Mouse (Mus musculus) left cerebral cortex, postnatal 4 days (tissue): ENCODE measurements around the gene Gata3. TPM values are rescaled to one million over a fixed set of nuclear protein-coding genes. Genes with fewer than 3 reads are reported as not detected.

Experiments used
- DNase-seq: peaks from one replicate; pipeline ENCODE4 v3.0.0-alpha.2; 2022
- intact Hi-C: fragments of 180-260 bp; cut with DNase I; formaldehyde crosslinking; loops from one replicate; pipeline ENCODE4 v1.15.1; 2025
- total RNA-seq, 2 experiments: library from RNA; stranded (reverse); gene quantifications; 2 replicates each; pipeline ENCODE4 v1.2.3; 2021

Gata3 gene
- total RNA-seq: 1 to 10 TPM; 1.0 to 1.5 TPM

DNA sequence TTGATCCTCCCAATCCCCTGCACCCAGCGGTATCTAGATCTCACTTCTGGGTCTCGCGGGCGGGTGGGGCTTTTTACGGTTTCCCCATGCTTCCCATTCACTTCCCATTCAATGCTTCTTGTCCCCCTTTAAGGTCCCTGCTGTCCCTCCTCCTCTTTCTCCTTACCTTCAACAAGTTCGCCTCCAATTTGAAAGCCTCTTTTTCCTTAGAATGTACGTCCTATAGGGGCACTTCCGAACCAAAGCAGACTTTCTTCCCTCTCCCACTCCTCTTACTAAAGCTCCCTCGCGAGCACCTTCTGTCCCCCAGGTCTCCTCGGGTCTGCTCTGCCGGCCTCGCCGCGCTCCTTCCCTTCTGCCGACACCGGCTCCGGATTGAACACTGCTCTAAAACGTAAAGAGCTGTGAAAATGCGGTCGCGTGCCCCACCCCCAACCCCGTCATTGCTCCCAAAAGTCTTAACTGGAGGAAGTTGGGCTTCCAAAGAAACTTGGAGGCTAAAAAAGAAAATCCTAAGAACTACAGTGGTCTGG lies at the start of gene Gata3:
Gene Gata3 (minus strand): TSS at position 384 of the 533 bp plus-strand sequence.
- DNase-seq: no peak
- intact Hi-C loops: loop anchor here (10.0 kb wide), 1 partner anchor 1135 kb away; no protein-coding TSS in a partner anchor

DNA sequence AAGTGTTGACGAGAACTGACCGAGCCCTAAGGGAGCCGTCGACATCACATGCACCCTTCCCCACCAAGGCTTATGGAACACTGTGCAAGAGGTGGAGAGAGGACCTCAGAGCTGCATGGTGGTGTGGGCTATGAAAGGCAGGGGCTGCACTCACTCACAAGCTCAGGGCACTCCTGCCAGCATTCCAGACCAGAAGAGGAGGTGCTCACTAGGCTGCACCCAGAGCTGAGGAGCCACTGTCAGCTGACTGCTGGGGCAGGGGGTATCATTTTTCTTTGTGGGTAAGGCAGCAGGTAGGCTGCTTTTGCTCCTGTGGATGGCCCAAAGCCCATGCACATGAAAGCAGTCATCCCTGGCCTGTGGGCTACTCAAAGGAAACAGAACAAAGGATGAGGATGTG lies 49.4 kb upstream of the Gata3 start:
- DNase-seq: no peak
- intact Hi-C loops: no loop called here

DNA sequence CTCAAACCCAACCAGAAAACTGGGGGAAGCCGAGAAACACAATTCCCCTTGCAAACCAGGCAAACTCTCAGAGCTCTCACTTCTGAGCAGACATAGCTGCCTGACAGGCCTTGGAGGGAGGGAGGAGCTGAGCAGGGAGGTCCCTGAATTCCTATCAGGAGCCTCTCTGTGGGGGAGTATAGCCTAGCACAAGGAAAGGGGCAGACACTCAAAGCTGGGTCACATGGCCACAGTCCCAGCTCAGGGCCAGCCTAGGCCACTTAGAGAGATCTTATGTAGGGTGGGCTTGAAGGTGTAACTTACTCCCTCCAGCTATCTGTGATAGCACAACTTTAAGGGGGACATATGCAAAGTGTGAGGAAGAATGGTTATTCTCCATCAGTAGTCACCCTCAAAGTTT lies 46.1 kb upstream of the Gata3 start:
- no peak for DNase-seq
- intact Hi-C loops: no loop called here

DNA sequence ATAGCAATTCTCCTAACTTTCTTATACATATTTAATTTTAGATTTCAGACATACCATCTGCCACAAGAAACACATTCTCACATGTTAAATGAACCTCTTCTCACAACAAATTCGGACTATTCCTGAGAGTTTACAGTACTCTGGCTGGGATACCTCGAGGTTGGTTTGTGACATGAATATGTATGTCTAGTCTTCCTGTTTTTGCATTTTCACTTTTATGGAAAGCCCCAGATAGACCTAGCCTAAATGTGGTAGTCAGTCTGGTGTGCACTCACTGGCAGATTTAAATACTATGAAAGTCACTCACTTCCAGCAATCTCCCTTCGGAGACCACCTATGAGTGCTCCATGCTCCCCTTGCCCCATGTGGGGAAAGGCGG lies 37.1 kb upstream of the Gata3 start:
- DNase-seq: no peak
- intact Hi-C loops: no loop called here

DNA sequence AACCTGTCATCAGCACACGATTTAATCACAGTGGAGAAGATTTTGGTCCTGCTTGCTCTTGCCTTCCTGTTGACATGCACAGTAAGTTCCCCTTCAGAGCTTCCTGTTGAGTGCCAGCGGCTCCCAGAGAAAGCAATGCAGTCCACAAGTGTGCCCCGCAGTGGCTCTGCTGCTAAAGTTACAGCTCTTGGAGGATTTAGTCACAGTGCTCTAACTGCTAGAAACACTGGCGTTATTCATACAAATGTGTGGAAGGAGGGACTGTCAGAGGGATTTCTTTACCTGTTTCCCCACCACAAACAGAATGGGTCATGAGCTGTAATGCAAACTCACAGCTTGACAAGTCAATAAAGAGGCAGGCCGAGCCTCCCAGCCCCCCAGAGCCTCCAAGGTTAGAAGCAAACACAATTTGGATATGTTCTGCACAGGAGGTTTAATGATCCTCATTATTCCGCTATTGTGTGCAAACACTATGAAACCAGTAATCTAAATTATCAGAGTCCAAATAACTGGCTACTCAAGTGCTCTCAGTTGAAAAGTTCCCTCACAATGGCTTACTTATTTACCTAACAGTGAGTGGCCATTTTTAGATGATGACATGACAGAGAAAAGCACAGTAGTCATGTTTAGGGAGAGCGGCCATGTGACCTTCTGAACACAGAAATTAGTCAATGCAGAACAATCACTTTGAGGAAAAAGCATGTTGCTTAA lies 36.5 kb upstream of the Gata3 start:
- intact Hi-C loops: no loop called here
- DNase-seq: no peak

DNA sequence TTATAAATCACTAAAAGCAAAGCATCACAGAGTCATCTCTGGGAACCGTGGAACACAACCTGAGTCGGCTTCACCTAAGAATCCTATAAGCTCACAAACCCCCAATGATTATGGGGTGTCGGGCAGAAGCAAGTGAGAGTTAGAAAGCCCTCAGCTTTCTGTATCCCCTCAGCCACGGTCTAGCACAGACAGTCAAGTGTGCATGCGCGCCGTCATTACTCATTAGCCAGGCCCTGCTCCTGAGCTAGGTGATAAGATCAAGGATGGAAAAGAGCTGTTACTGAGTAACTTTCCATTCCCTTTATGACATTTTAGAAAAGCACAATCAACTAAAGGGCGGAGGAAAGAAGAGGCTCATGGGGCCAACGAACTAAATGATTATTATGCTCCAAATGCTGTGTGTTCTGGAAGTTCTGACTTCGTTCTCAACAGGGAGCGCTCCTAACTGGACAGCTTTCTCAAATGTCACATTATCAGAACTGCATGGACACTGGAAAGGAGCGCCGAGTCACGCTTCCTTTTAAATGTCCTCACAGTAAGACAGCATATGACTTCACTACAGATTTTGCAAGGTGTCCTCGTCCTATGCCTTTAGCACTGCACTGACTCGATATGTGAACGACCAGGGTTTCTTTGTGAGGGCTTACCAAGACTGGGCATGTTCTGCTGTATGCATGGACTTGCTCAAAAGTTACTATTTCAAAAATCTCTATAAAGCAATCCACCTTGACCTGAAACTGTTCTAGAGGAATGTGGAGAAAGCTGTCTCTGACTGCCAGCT lies 29.0 kb upstream of the Gata3 start:
- intact Hi-C loops: no loop called here
- no peak for DNase-seq

DNA sequence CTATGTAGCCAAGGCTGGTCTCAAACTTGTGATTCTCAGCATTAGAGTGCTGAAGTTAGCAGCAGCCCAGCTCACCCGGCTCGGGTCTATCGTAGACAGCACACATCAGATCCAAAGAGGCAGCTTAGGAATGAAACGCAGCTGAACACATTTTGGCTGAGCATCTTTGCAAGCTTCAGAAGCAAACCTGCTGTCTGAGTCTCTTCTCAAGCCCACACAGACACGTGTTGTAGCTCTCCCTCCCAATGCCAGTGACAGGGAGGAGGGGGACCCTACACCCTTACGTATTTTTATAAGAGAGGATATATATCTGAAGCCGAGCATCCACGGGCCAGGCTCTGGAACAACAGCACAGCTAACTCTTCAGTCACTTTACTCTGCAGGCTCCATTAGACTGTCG lies 27.8 kb upstream of the Gata3 start:
- no peak for DNase-seq
- intact Hi-C loops: no loop called here

DNA sequence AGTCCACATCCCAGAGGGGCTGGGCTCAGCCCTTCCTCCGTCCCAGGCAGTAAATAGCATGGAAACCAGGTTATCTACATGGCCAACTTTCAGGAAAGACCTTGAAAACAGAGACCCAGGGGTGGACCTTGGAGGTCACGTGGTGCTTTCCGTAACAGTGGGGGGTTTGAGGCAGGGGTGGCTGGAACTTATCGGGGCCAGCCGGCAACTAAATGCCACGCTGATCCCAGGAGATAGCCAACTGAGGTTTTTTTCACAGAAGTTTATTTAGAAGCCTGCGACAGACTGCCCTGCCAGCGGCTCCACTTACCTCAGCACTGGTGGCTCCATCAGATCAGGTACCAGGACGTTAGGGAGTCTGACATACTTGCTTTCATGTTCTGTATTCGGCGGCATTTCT lies 16.2 kb upstream of the Gata3 start:
- DNase-seq: no peak
- intact Hi-C loops: no loop called here

DNA sequence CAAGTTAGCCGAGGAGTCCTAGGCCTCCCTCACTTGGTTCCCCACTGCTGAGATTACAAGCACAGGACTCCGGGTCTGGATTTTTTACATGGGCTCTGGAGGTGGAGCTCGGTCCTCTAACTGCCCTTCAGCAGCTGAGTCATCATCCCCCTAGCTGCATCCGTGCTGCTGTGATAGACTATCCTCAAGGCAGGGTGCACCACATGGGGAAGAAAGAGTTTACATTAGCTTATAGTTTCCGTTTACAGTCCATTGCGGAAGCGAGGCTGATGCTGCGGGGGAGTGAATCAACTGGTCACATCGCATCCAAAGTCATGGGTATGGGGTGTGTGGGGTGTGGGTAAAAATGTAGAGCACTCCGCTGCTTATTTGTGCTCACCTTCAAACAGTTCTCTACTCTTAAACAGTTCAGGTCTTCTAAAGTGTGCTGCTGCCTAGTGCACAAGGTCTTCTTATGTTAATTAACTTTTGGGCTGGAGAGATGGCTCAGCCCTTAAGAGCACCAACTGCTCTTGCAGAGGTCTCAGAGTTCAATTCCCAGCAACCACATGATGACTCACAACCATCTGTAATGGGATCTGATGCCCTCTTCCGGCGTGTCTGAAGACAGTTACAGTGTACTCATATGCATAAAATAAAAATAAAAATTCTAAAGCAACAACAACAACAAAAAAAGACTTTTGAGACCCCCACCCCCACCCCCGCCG lies 14.2 kb upstream of the Gata3 start:
- intact Hi-C loops: no loop called here
- DNase-seq: no peak

DNA sequence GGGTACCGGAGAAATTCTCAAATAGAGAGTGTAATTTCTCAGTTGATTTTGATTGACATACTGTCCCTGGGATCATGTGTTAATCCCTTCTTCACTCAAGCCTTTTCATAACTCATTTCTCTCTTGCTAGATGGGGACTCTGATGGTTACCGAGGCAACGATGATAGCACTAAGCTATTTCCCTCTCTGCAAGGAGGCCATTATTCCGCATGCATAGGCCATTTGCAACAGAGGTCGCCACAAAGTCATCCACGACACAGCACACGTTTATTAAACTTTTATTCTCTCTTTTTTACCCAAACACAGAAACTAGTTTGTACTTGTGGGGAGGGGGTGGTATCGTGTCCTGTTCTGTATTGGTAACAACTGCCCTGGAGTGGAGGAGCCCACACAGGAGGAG lies 8.0 kb upstream of the Gata3 start:
- DNase-seq: no peak
- intact Hi-C loops: no loop called here

DNA sequence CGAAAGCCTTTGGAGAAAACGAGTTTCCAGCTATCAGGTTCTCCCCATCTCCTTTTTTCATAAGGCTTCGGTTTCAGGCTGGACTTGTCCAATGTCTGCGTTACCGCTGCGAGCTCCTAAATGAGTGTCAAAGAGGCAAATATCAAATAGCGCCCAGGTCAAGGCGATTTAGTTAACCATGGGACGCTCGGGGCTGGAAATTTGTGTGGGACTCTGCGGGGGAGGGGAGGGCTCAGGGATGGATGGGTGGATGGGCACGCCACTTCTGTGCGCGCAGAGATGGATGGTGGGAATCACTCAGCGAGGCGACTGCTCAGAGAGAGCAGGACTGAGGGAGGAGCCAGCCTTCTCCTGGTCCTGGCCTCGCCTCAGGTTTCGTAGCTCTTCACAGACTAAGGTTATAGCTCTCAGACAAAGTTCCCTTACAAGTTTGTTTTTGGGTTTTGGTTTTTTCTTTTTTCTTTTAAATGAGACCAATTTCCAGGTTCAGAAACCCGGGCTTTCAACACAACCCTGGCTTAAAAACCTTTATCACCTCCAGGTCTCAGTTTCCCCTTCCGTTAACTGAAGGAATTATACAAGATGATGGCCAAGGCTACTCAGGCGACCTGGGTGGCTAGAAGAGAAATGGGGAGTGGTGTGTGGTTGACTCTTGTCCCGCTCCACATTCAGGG lies 6.4 kb upstream of the Gata3 start:
- no peak for DNase-seq
- intact Hi-C loops: no loop called here

DNA sequence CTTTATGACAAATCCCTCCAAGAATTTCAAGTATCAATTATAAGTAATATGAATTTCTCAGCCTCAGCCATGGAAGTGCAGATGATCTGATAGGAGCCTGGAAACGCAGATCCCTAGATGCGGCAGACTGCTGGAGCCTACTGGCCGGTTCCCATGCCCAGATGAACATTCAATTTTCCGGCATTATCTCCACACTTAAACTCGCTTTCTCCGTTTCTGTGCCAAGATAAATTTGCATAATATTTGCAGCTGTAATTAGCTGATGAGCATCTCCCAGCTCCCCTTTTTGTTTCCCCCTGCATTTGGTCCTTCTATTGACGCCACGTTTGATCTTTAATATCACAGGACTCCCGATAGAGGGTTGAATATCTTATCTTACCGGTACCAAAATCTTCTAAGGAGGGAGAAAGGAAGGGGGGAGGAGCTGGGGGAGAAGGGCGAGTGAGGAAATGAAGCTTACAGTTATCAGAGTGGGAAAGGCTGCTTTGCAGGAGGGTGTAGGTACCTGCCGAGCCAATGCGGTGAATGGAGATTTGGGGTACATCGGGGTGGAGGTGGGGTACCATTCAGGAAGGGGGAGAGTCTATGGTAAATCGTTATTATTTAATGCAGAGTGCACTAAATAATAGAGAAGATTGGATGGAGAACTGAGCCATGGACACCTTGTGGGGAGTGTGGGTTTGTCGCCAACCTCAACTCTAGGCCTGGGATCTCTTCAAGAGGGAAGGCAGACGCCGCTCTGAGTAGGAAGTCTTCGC lies 5.2 kb upstream of the Gata3 start:
- no peak for DNase-seq
- intact Hi-C loops: no loop called here

DNA sequence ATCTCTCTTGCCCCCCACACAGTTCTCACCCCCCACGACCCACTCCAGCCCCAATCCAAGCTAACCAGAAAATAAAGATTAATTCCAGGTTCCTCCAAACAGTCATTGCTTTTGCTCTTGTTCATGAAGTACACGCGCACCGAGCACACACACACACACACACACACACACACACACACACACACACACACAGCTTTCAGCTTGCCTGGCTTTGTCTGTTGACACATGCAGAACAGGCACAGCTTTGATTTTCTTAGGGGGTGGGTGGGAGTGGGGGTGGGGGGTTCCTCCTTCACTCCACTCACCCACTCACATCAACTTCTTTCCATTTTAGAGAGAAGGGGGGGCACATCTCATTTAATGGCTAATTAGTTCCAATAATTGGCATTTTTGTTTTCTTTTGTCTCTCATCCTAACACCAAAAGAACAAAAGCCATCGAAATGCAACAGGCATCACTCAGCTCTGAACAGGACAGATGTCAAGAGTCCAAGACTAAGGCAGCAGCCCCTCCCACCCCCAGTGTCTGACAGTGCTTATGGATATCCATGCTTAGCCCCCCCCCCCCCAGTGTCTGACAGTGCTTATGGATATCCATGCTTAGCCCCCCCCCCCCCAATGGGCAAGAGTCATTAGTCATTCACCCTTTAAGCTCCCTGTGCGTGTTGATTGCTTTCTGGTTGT lies 3.6 kb upstream of the Gata3 start:
- no peak for DNase-seq
- intact Hi-C loops: no loop called here

DNA sequence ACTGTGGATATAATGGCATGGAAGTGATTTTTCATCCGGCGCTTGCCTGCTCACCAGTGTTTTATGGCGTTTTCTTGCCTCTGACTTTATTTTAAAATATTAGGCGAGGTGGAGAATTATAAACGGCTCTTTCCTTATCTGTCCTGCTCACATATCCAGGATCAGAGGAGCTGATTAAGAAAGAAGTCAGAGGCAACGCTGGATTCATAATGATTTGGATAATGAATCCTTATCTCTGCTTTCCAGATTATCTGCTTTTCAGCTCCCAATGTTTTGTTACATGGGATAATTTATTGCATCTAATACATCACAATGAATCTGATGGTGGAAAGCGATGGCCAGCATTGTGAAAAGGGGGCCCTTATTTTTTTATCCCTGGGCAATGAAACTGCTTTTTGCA lies 2.7 kb upstream of the Gata3 start:
- no peak for DNase-seq

DNA sequence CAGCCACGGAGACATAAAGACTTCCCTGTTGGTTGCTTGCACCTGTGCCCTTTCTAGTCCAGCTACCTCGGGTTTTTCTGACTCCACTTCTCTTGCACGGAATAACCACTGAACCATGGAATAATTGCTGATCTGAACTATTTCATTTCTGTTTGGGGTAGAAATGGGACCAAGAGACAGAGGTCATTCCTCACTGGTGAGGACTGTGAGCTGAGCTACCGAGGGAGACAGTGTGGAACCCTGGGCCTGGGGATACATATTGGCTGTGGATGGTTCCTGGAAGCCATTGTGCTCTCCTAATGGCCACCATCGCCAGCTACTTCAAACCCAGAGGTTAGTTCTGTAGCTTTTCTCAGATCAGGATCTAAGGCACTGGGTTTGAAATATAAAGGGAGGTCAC lies 1.1 kb upstream of the Gata3 start:
- intact Hi-C loops: no loop called here

More for the DNA sequence above, 2.7 kb upstream of the Gata3 start:
- intact Hi-C loops: no loop called here

DNA sequence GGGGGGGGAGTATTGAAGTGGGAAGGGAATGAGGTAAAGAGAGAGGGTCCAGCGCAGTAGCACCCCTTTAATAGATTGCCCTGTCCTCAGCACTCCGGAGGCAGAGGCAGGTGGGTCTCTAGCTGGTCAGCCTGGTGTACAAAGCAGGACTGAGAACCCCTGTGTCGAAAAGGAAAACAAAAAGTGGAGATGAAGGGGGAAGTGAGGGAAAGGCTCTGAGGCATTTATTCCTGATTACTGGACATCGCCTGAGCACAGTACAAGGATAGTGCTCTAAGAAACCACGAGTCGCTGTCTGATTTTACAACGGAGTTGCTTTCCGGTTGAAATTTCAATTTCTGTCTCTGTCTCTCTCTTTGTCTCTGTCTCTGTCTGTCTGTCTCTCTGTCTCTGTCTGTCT lies 417 bp upstream of the Gata3 start:
- intact Hi-C loops: no loop called here
- DNase-seq: no peak

More for the DNA sequence above, 1.1 kb upstream of the Gata3 start:
- no peak for DNase-seq

DNA sequence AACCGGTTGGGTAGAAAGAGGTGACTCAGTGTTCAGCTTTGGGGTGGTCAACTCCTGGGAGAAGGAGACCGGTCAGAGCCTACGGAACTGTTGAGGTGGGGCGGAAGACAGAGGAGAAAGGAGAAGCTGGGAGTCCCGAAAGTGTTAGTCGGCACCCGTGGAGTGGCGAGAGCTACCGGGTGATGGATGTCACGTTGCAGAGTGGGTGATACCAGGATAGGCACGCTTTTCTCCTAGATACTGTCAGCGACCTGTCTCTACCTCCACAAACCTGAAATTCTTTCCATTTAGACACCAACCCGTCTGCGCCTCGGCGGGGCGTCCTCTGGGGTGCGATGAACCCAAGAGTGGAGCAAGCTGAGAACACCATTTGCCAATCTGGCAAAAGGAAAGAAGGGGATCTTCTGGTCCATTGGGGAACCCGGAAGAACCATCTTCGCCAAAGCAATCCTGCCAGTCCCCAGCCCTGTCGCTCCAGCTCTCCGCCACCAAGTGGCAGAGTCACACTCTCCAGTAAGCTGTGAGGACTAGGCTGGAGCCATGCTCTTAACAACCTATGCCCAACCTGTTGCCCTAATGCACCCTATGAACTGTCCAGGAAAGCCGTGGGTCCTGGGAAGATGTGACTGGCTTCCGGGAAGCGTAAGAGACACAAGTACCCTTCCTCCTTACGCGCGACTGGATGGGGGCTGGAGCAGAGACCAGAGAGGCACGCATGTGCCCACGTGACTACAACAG lies 752 bp downstream of the Gata3 start, which contains the start of gene 9230102O04Rik:
Gene 9230102O04Rik (minus strand): TSS at position 628 of the 738 bp plus-strand sequence.
- intact Hi-C loops: loop anchor here (10.0 kb wide), 1 partner anchor 1134 kb away; no protein-coding TSS in a partner anchor
- DNase-seq: no peak

DNA sequence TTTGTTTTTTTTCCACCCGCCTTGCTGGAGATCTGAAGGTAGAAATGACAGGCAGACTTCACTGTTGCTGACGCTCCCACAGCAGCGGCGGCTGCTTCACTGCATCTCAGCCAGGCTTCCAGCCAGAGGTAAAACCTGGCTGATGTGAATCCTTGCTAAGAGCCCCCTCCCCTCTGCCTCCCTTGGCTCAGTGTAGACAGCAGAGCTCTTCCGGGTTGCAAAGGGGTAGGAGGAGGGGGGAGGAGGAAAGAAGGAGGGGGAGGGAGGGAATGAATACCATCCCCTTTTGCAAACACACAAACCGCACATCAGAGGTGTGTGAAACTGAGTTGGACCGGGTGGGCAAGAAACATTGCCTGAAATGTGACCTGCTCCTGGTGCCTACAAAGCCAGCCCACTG lies 2.2 kb downstream of the Gata3 start:
- no peak for DNase-seq
- intact Hi-C loops: loop anchor here (10.0 kb wide), 1 partner anchor 1133 kb away; no protein-coding TSS in a partner anchor
